Mouse (Mus musculus) layer of hippocampus, adult 8-10 months (tissue): Measurements from ENCODE around the gene Arl15. TPM values are rescaled to one million over a fixed set of nuclear protein-coding genes. Genes with fewer than 3 reads are reported as not detected.

Experiments used
- DNase-seq, 2 experiments: peaks; one replicate each; pipeline ENCODE4 v3.0.0; 2022; ENCODE audit warnings: low spot score in 2 of 2
- total RNA-seq, 4 experiments: library from RNA; stranded (reverse); gene quantifications; 2 replicates each; pipeline ENCODE4 v1.2.4; 2022

Arl15 gene
- total RNA-seq, 4 experiments from 2014 or later, result 49.6 to 64.0 (median 53.0) TPM

DNA sequence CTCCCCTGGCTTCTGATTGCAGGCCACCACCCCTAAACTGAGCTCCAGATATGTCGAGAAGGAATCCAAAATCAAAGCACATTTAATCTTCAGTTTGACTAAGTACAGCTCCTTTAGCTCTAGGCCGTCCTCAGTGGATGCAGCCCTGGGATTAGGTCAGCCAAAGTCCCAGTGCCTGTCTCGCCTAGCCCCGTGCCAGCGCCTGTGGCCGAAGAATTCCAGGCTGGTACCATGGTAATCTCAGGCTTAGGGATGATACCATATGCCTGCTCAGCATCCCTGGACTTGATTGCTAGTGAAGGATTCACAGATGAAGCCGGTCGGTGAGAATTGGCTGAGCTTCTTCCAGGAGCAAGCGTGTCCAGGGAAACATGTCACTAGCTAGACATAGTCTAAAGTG lies 261.4 kb downstream of the Arl15 start:
- DNase-seq, result no peak

DNA sequence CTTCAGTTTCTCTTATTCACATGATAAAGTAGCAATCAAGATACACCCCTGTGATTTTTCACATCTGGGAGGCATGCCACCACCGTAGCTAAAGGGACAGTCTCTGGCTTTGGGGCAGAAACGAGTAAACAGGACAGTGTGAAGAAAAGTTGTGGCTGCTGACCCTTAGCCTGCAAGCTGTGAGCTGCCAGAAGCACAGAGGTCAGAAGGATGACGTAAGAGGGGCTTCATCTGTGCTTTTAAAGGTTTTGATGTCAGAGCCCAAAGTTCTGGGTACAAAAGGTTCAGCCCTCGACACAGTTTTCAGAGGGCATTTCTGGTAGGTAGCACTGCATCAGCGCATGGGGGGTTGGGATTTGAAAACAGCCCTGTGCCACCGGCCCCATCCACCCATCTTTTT lies 266.0 kb downstream of the Arl15 start:
- DNase-seq, result no peak

DNA sequence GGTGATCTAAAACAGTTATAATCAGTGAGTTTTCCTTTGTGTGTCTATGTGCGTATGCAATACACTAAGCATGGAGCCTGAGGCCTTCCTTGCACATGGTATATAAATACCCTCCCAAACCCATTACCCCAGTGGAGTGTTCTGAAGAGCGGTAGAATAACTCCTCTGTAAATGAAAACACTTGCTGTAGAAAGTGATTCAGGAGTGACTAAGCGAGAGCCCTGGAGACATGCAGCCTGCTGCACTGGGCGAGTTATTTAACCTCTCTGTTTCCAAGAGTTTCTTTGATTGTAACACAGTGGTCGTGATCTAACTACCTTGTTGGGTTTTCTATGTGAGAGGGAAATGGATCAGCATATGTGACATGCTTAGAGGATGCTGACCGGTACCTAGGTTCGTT lies 266.9 kb downstream of the Arl15 start:
- DNase-seq, result no peak

DNA sequence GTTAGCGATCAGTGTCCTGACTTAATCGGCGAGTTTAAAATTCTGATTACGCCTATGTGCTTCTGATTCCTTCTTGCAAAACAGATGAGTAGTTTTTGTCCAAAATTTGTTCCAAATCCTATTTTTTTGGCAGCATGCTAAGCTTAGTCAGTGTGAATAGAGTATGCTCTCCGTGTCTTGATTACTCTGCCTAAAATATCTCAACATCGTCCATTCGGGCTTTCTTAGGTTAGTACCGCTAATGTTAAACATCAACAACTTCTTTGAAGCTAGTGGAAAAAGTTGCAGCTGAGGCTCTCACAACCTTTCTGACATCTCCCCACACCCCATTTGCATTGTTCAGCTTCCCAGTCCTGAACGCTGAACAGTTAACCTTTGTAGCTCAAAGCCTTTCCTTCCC lies 269.8 kb downstream of the Arl15 start:
- DNase-seq, result no peak

DNA sequence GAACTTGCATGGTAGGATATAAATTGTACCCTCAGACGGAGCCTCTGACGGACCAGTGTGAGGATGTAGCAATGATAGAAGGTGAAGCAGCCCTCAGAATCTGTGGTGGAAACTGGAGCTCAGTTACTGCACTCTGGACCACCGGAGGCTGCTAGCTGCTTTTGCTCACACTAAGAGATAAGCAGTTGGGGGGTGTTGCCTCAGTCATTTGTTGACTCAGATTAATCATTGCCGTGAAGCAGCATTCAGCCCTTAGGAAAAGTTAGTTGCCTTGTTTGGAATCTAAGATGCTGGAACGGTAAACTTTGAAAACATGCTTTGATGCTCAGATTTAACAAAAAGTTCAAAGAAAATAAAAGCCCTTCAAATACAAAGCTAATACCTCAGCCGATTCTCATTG lies 270.7 kb downstream of the Arl15 start:
- DNase-seq, result no peak

DNA sequence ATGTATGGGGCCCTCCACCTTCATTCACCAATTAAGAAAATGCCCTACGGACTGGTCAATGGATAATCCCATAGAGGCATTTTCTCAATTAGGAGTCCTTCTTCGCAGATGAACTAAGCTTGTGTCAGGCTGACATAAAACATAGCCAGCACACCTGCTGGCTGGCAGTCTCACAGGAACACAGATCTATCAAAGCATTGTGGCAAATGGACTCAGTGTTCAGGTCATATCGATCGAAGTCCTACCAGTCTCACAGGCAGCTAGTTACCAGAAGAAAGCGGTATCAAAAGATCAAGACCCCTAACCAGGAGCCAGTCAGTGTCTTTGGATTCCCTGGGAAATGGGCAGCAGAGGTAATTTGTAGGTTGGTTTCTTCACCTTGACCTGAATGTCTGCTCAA lies 274.1 kb downstream of the Arl15 start:
- DNase-seq, result no peak

DNA sequence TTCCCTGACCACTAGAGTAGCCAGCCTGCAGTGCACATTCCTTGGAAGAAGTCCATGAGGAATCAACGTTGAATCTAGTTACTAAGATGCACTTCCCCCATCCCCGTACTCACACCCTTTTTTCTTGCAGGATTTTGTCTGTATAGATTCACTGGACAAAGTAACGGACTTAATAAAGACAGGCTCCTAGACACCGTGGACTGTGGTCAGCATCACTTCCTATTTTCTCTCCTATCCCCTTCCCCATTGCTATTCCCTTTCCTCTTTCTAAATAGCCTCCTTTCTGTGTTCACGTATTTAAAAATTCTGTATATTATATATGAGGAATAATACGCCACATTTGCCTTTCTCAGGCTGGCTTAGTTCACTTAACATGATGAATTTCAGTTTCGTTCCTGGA lies 277.1 kb downstream of the Arl15 start:
- no peak for DNase-seq

DNA sequence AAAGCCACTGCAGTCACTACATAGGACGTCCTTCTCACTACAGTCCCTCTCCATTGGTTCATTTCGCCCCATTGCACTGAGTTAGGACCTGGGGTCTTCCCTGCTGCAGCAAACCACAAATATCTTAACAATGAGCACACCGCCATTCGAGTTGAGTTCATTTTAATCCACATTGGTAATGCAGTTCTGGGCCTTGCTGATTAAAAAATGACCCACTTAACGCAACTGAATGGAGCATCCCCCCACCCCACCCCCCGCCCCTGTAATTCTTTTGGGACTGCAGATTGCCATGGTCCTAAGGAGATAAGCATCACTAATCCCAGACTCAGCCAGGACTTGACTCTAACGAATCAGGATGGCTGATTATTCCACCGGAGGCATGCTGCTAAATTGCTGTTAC lies 280.2 kb downstream of the Arl15 start:
- DNase-seq, result no peak

DNA sequence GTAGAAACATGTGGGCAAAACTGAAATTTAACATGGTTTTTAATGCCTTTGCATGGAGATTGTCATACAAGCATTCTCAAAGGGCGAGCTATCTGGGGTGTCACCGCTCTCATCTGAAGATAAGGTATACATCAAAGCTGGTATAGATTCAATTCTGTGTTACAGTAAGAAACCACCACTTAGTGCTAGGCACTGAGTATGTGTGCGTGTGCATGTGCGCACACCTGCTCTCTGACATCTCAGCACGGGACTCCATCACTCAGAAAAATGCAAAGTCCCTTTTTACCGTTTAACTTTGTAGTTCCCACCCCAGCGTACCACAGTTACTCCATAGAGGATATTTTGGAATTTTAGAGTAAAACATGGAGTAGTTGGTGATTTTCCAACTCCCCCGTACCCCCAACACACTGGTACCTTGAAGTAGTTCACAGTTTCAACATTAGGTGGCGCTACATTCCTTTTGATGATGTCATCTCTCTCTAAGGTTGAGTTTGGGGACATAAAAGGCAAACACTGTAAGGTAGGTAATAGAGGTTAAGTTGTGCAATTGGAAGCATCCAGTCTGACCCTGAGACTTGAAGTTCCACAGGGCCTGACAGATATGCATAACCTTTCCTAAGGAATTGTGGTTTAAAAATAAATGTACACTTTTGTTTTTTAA lies 281.5 kb downstream of the Arl15 start:
- DNase-seq, result no peak

DNA sequence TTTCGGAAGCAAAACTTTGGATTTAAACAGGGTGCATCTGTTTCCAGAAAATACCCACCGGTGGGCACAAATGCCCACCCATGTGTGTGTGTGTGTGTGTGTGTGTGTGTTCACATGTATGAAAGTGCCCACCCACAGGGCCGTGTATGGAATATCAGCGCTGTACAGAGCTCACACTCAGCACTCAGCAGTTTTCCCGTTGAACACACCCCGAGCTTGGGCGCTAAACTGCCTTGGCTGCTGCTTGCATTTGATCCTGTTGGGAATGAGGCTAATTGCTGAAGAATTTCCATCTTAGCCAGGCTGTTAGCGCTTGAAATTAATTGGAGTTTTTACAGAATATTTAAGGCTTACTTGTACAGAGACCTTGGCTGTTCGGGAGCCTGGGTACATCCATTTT lies 282.9 kb downstream of the Arl15 start:
- DNase-seq, result no peak

DNA sequence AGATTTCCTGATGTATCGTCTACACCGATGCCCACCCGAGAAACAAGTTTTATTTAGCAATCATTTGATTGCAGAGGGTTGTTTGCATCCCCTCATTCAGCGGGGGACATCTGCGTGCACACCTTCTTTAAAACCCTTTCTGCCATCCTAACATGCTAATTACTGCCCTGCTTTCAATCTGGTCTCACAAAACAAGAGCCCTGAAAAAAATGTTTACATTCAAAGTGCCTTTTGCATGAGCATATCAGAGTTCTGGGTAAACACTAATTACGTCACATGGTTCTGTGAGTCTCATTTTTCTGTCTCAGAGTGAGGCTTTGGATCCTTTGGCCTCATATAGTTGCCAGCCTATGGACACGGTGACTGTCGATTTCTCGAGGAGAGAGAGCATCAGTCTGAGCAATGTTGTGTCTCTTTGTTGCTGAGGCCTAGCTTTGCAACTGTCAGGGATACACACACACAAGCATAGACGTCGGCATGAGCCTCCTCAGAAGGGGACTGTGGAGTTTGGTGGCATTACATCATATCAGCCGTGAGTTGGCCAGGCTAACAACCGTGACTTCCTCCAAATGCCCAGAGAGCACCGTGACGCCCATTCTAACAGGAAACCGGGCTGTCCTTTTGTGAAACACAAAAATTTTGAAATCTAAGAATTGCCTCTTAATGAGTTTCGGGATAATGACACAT lies 283.4 kb downstream of the Arl15 start:
- no peak for DNase-seq

DNA sequence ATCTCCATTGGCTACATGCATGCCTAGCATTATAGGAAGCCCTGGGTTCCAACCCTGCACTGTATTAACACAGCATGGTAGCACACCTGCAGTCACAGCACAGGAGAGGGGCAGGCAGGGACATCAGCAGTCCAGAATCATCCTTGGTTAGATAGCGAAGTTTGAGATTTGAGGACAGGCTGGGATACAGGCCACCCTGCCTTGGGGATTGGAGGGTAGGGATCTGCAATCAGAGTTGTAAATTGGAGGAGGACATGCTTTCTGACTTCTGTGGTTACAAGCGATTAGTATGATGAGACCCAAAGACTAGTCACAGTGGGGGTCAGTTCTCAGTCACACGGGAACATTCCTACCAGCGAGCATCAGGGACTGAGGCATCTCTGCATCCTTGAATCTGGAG lies 284.5 kb downstream of the Arl15 start:
- DNase-seq, result no peak

DNA sequence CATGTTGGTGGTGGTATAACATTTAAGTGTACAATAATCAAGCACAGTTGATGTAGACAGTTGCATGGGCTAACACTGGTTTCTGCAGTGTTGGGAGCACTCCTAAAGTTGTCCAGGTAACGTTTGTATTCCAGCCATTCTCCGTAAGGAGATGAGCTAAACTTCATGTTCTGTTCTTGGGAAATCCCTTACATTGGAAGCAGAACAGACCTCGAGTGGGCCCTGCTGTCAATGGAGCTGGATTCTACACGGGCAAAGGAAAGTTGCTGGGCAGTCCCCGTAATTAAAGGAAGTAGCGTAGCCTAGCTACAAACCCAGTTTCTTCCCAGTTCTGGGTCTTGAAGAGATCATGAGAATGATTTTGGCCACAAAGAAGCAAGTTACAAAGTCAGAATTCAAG lies 285.4 kb downstream of the Arl15 start:
- no peak for DNase-seq

DNA sequence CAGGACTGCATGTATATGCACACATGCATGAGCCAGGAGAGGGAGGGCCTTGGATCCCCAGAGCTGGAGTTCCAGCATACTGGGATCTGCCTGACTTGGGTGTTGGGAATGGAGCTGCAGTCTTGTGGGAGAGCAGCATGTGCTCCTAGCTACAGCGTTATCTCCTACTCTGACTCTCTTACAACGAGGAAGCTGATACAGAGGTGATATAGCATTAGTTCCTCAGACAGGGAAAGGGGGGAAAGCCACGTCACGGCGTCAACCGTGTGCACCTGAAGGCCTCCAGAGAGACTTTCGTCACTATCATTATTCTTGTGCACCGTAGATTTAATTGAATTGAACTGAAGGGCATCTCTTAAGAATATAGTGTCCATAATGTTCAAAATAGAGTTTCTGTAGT lies 286.2 kb downstream of the Arl15 start:
- no peak for DNase-seq

DNA sequence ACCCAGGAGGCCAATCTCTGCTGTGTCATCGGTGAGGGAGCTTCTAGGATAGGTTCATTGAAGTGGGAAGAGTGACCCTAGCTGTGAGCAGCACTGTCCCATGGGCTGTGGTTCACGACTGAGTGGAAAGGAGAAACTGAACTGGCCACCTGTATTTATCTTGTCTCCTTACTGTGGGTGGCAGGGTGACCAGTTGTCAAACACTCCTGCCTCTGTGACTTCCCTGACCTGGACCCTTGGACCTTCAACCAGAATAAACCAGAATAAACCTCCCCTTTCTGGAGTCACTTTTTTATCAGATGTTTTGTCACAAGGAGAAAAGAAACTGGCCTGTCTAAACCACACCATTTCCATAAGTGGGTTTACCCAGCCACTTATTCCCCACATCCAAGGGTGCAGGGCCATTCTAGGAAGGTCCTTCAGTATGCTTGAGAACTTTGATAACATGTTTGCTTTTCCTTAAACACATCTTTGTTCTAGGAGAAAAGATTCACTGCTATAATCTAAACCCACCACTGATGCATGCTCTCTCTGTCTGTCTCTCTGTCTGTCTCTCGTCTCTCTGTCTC lies 289.3 kb downstream of the Arl15 start:
- DNase-seq, result no peak

DNA sequence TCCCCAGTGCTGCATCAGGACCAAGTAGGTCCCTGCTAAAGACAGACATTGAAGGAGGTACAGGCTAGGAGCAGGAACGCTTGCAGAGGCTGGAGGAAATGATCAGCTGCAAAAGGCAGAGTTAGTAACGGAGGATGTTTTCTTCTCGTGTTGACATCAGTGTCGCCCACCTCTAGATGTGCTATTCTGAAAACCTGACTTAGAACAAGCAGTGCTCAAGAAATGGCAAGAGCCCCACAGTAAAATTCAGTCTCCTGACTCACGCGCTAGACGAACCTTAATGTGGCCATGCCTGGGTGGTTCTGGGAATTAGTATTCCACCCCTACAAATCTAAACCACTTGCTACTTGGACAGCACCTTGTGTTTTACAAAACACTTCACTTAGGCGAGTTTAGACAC lies 291.1 kb downstream of the Arl15 start:
- DNase-seq, result no peak

DNA sequence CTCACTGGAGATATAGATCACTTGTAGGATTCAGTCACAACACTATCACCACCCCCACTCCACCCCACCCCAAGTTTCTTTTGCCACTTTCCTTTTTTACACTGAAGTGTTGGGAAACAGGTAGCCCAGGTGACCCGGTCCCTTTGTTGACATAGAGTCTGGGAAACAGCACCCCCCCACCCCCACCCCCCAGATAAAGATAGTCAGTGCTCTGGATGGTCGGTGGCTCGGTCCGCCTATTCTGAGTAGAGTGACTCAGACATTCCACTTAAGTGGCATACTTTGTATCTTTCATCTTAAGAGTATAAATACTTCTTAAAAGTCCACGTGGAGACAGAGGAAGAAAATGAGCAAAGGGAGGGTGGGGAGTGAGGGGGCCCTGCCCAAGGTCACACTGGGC lies 292.0 kb downstream of the Arl15 start:
- DNase-seq, result no peak

DNA sequence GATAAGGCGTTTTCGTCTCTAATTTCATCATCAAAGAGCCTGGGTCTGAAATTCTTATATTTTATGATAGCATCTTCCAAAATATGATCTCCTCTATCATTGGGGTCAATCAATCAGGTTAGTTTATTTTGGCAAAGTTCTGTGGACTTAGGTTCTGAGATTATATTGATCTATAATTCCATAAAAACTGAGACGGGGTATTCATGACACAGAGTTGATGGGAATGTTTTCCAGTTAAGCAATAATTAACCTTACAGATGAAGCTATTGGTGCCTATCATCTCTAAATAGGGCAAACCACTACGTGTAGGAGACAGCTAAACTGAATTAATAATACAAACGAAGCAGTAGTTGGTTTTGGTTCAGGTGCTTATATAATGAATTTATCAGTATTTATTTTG lies 292.5 kb downstream of the Arl15 start:
- DNase-seq, result no peak

DNA sequence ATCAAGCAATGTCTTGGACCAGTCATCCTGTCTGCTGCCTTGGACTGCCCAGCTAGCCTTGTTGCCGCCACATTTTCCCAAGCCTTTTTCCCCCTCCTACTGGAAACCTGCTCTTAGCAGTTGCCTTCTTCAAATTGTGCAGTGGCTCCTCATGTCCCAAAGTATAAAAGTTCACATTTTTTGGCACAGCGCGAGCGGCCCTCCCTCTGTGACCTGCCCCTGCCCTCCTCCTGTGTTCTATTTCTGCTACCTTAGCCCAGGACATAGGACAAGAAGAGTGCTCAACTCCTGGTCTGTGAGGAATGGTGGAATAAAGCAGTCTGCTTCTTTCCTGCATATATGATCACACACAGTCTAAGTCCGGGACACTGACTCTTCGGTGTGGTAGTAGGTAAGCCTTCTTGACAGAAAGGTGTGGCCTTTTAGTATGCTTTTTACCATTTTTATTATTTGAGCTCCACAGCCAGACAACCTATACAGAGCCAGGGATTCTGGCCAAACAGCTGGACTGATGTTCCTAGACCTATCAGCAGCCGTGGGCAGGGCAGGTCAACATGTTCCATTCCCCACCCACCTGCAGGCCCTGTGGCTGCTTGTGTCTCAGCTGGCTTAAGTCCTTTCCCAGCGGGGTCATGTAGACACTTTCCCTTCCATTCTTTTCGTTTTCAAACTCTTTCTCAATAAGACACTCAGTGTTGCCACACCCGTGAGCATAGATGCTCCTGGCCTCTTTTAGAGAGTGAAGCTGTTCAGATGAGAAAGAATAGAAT lies 293.6 kb downstream of the Arl15 start:
- no peak for DNase-seq

DNA sequence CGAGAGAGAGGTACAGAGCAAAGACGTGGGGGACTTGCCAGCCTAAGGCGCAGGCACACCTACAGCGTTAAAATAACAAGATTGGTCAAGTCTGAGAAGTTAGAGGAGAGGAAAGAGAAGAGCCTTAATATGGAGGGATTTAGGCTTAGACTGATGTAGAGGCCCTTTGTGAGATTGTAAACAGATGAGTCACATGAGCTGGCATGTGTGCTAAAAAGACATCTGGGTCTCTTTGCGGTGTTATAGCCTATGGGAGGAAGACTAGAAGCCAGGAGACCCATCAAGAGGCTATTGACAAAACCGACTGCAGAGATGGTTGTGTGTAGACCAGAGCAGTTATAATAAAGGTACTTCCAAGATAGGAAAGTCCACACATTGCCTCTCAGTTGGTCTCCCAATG lies 296.5 kb downstream of the Arl15 start:
- DNase-seq, result no peak

DNA sequence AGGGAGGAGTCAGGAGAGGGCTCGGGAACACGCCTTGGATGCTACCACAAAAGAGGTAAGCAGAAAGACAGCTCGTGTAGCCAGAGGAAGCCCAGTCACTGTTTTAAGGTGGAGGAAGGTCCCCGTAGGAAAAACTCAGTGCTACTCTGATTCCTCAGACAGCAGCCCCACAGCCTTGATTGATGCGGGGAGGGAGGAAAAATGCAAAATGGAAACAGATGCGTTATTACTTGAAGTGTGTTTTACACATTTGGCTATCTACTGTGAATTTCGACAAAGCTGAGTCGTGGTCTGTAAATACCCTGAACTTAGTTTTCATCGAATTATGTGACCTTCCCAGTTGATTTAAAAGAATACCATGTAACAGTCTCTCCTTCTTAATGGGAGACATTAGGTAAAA lies 296.9 kb downstream of the Arl15 start:
- DNase-seq, result no peak

DNA sequence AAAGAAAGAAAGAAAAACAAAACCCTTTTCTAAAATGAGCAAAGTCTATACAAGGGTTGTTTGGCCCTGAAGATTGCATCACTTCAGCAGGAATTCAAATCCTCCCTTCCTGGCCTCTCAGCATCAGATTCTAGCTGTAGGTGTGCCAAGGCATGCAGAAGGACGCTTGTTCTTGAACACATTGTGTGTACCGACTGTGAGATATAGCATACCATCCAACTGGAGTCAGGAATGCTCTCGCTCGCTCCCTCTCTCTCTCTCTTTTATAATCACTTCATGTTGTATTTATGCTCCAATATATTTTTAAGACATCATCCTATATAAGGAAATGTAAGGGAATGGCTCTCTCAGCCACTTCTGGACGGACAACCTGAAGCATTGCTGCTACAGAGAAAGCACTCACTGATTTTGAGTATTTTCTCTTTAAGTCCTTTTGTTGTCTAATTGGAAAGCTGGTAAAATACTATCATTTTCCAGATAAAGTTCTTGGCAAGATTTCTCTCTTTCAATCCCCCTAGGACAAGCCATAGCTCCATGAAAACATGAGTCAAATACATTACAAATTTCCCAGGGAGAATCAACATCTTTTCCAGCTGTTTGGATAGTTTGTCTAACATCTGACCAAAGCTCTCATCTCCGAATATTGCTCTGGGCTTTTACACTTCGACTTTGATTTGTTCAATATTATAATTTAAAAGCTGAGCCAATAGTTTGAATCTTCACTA lies 300.0 kb downstream of the Arl15 start:
- no peak for DNase-seq
